Mouse (Mus musculus): ENCODE measurements around the gene Sim2. TPM values are rescaled to one million over a fixed set of nuclear protein-coding genes. Genes with fewer than 3 reads are reported as not detected.

Sim2 gene
- total RNA-seq, 2 experiments from 2014 or later = 0.12 TPM; not detected in 1

- no peak for DNase-seq (ENCODE audit: low spot score in 2 of 2)
- intact Hi-C loops (cut with DNase I) = loop anchor here (5.0 kb wide), 1 partner anchor 54 kb away; no protein-coding TSS in a partner anchor
Measured at GRCm38 (mm10) chr16:94143325-94143724, 58.6 kb downstream of the Sim2 start.

- intact Hi-C loops (cut with DNase I) = no loop called here
- DNase-seq (ENCODE audit: low spot score in 2 of 2) = no peak
Measured at GRCm38 (mm10) chr16:94148139-94148538, 63.4 kb downstream of the Sim2 start.

- DNase-seq (ENCODE audit: low spot score in 2 of 2) = no peak
- intact Hi-C loops (cut with DNase I) = no loop called here
Measured at GRCm38 (mm10) chr16:94150125-94151103, 65.7 kb downstream of the Sim2 start.

- DNase-seq (ENCODE audit: low spot score in 2 of 2) = no peak
- intact Hi-C loops (cut with DNase I) = no loop called here
Measured at GRCm38 (mm10) chr16:94155041-94155653, 70.4 kb downstream of the Sim2 start.

GRCm38 (mm10) chr16:94157819-94158218 lies 73.1 kb downstream of the Sim2 start:
- intact Hi-C loops (cut with DNase I) = no loop called here
- no peak for DNase-seq (ENCODE audit: low spot score in 2 of 2)

- no peak for DNase-seq (ENCODE audit: low spot score in 2 of 2)
- intact Hi-C loops (cut with DNase I) = no loop called here
Measured at GRCm38 (mm10) chr16:94162000-94162399, 77.3 kb downstream of the Sim2 start.

GRCm38 (mm10) chr16:94163051-94163450 lies 78.3 kb downstream of the Sim2 start:
- no peak for DNase-seq (ENCODE audit: low spot score in 2 of 2)
- intact Hi-C loops (cut with DNase I) = no loop called here

GRCm38 (mm10) chr16:94164236-94164635 lies 79.5 kb downstream of the Sim2 start:
- DNase-seq (ENCODE audit: low spot score in 2 of 2) = no peak
- intact Hi-C loops (cut with DNase I) = no loop called here

GRCm38 (mm10) chr16:94164978-94165377 lies 80.2 kb downstream of the Sim2 start:
- DNase-seq (ENCODE audit: low spot score in 2 of 2) = no peak
- intact Hi-C loops (cut with DNase I) = no loop called here

GRCm38 (mm10) chr16:94168655-94169545 lies 84.2 kb downstream of the Sim2 start:
- DNase-seq (ENCODE audit: low spot score in 2 of 2) = no peak
- intact Hi-C loops (cut with DNase I) = no loop called here

- intact Hi-C loops (cut with DNase I) = no loop called here
- no peak for DNase-seq (ENCODE audit: low spot score in 2 of 2)
Measured at GRCm38 (mm10) chr16:94170218-94170617, 85.5 kb downstream of the Sim2 start.

GRCm38 (mm10) chr16:94173361-94173760 lies 88.6 kb downstream of the Sim2 start:
- intact Hi-C loops (cut with DNase I) = no loop called here
- no peak for DNase-seq (ENCODE audit: low spot score in 2 of 2)

GRCm38 (mm10) chr16:94175366-94175986 lies 90.7 kb downstream of the Sim2 start:
- no peak for DNase-seq (ENCODE audit: low spot score in 2 of 2)
- intact Hi-C loops (cut with DNase I) = no loop called here

Small RNAs within 50 kb of the gene (microRNA-seq; reads per million reads assigned to microRNA genes)
- not detected for gene Gm23062

Other genes with a start within 250 kb of the Sim2 start
- 1 to 10 TPM in 1 of 2 experiments, under 1 TPM in 1; 0.84 to 1.6 TPM for gene Chaf1b, start 201.0 kb upstream of the Sim2 start, total RNA-seq (2021)
- gene Cldn14, start 76.1 kb upstream of the Sim2 start, total RNA-seq (2021) = 1 to 10 TPM; 2.0 to 2.5 TPM
- gene Hlcs, start 228.6 kb downstream of the Sim2 start, total RNA-seq (2021) = 10 to 100 TPM; 15.6 to 20.0 TPM
- gene Ripply3, start 243.5 kb downstream of the Sim2 start, total RNA-seq (2021) = under 1 TPM in 1 of 2 experiments, not detected in 1; 0.25 TPM